Mouse (Mus musculus): ENCODE measurements at regions not wholly inside any gene's neighbourhood (a gene's known extent, or its start where the extent isn't known, plus 50 kb on each side); places are given as distances from the start of the nearest gene placed in this dataset.
A peak's percentile ranks its signal among the peaks of the same experiment; 100 is the strongest.

DNA sequence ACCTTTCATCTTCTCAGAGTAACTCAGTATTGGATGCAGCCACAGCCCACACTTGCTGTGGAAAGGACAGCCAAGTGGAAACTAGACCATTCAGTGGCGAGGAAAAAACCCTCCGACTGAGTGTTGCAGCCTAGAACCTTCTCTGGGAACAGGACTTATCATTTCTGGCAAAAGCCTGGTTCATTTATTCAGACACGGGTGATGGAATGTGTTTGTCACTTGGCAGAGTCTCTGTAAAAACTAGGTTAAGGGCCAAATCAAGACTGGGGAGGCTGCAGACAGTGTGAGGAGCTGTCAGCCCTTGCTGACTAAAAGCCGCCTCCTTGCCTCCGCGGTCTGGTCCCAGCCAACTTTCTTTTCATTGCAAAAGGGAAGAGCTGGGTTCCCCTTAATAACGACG, 212.3 kb upstream of the Pgrmc2 start:
- peak; percentile 55 for DNase-seq

- DNase-seq: no peak
These were observed 207.9 kb upstream of the Pgrmc2 start for GRCm38 (mm10) chr3:41290535-41291307.

DNA sequence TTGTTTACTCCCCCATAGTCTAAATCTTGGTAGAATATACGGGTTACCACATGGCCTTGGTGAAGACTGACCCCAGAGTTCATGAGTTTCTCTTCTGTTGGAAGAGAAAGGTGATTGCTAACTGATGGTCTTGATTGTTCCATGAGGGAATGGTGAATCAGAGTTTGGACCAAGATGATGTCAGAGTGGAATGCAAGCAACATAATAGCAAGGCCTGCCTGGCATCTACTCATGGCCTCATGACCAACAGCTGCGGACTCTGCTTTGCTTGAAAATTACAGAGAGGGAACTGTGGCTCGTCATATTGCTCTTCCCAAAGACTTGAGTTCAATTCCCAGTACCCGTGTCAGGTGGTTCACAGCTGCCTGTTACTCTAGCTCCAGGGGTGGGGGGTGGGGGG, 205.9 kb upstream of the Pgrmc2 start:
- no peak for DNase-seq

DNA sequence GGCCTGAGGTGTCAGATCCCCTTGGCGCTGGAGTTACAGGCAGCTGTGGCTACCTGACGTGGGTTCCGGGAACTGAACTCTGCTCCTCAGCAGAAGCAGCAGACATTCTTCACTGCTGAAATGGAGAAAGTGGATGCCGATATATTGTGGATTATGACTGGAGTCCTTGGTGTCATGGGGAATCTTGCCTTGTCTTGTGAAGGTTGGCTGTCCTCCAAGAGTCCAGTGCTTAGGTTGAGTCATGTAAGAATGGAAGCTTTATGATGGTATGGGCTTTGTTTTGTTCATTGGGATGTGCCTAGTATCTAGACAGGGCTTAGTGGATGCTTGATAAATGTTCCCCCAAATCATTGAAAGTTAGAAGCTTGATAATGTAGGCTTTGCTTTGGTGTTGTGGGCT, 205.2 kb upstream of the Pgrmc2 start:
- DNase-seq: no peak

DNA sequence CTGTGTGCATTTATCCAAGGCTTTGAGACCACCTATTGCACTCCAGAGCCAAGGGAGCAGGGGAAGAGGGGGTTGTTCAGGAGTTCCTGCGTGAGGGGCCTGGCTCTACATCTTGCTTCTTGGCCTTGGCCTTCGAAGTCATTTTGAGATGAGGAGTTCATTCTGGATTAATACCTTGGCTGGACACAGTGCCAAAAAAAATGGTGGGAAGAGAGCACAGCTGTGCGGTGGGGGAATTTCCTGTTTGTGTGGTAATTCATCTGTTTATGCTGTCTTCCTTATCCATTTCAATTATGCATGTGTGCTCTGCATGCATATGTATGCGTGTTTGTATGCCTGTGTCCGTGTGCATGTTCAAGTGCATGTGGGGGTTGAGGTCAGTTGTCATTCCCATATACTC, 202.5 kb upstream of the Pgrmc2 start:
- DNase-seq: peak; percentile 12

GRCm38 (mm10) chr3:41284897-41285296, 202.1 kb upstream of the Pgrmc2 start:
- DNase-seq: peak; percentile 74

GRCm38 (mm10) chr3:41282431-41283037, 199.7 kb upstream of the Pgrmc2 start:
- no peak for DNase-seq

DNA sequence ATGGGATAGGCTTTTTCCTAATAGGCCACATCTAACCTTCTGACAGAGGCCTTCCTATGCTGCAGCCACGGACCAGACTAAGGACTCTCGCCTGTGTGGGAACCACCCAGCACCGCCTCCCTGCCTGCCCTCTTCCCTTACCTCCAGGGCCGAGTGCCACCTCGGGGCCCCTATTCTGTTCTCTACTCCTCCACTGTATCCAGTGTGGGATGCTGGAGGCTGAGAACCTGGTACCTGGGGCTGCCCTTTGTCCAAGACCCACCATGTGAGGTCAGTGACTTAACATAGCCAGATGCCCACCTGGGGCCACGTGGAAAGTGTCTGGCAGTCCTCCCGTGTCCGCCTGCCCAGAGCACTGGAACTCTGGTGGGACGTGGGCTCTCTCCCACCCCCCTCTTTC, 193.2 kb upstream of the Pgrmc2 start:
- DNase-seq: no peak

GRCm38 (mm10) chr3:41268516-41268915, 185.7 kb upstream of the Pgrmc2 start:
- DNase-seq: no peak

GRCm38 (mm10) chr3:41266216-41266615, 183.4 kb upstream of the Pgrmc2 start:
- DNase-seq: no peak

- DNase-seq: no peak
These were observed 182.6 kb upstream of the Pgrmc2 start for GRCm38 (mm10) chr3:41265399-41265798.

DNA sequence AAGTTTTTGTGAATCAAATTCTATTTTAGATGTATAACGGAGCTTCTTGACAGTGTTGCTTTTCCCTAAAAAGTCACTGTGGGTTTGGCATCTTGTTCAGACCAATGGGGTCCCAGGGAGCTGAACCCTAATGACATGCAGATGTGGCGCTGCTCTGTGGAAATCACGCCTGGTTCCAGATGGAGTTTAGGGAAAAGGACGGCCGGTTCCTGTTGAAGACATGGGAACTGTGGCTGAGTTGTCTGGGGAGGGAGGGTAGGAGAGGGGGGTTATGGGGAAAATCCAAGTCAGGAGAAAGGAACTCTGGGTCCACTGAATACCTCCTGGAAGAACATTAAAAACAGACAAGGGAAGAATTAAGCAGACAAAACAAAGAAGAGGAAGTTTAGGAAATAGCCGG, 175.4 kb upstream of the Pgrmc2 start:
- DNase-seq: no peak

GRCm38 (mm10) chr3:41244960-41245359, 162.1 kb upstream of the Pgrmc2 start:
- DNase-seq: no peak

DNA sequence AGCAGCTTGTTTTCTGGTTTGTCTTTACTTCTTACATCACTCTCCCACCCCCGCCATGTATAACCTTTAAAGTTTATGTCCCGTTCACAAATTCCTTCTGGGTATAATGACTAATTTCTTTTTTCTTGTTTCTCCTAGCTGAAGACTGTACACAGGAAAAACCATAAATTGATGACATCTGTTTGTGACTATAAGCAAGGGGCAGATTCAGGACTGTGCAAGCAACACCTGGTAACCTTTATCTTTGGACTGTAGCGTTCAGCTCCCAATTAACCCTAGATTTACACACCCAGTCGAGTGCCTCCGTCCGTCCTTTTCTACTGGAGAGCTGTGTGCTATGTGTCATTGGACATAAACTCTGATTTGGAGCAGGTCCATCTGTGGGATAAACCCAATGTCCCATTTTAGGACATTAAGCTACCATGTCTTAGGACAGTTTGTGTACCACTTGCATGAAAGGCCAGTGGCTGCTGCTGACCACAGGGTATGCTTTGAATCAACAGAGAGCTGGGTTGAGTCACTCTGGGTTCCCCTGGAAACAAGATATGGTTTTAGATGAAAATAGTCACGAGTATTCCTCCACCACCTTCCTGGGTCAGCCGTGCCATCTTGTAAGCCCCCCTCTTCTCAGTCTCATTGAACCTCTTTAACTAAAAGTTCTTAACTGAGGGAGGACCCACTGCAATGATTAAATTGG, 159.2 kb upstream of the Pgrmc2 start:
- no peak for DNase-seq

DNA sequence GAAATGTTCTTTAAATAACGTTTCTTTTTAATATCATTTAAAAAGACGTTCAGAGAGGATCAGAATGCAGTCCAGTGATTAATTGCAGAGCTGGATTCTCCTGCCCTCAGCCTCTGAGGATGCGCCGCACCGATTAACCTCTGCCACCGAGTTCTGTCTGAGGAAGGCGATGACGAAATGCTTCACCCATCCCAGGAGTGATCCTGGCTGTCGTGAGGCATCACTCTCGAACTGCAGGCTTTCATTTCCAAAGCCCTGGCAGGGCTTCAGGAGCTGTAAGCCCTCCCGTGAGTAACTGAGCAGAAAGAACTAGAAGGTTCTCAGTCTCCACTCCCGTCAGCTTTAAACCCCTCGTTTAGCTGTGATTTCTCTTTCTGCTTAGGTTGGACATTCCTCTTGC, 157.0 kb upstream of the Pgrmc2 start:
- peak; percentile 45 for DNase-seq

DNA sequence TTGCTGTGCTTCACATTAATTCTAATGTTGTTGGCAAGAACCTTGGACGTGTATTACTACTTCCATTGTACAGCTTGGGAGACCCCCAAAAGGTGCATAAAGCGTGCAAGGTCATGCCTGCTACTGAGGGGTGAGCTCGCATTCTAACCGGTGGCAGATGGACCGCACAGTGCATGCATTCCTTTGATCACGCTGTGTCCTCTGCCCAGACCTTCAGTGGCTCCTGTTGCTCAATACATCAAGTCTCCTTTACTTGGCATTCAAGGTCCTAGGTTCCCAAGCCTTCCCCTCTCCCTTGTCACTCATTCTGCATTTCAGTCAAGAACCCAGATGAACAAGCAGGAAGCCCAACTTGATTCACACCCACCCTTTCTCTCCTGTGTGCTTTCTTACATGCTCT, 156.4 kb upstream of the Pgrmc2 start:
- DNase-seq: peak; percentile 42

- no peak for DNase-seq
These were observed 155.2 kb upstream of the Pgrmc2 start for GRCm38 (mm10) chr3:41238046-41238445.

GRCm38 (mm10) chr3:41235610-41236009, 152.8 kb upstream of the Pgrmc2 start:
- no peak for DNase-seq

DNA sequence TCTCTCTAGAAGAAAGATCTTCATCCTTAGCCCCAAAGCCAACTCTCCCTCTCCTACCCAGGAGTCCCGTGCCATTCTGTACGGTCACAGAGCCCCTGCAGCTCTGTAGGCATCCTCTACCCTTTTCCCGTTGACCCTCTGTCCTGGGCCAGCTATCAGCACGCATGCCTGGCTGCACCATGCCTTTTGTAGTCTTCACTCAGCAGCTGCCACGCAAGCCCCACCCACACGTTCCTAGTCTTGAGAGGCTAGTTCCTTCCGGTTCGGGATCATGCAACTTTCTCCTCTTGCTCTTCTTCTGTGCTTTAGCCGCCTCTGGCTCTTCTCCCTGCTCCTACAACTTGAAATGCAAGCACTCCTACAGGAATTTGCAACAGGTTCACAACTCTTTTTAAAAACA, 152.1 kb upstream of the Pgrmc2 start:
- no peak for DNase-seq

DNA sequence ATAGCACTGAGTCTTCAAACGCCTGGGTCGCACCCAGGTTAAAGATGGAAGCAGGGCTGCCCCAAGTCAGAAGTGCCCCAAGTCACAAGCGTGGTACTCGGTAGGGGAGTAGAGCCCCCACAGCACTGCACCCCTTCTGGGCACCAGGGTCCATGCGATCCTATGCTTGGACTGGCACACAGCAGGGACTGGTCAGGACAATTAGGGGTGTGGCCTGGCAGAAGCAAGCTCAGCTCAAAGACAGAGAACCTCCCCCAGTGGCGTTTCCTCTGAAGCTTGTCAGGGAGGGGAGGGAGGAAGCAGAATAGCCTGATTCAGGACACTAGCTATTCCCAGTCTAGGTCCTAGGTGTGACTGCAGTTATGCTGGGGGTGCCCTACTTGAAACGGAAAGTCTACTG, 151.3 kb upstream of the Pgrmc2 start:
- peak; percentile 24 for DNase-seq

DNA sequence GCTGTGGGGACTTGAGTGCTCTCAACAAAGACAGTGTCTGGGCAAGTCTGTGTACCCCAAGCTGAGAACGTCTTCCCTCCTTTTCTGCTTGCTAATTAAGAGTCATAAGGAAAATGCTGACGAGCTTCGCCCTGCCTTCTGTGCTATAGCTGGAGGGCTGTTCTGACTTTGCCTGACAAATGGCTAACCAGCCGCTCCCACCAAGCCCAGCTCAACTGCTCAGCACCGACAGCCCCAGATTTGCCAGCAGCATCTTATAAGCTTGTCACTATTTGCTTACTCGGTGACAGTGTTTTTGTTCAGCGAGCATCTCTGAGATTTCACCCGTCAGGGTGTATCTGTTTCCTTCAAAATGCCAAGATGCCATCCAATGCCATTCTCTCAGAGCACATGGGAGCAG, 150.6 kb upstream of the Pgrmc2 start:
- no peak for DNase-seq

GRCm38 (mm10) chr3:41230961-41231377, 148.1 kb upstream of the Pgrmc2 start:
- no peak for DNase-seq

DNA sequence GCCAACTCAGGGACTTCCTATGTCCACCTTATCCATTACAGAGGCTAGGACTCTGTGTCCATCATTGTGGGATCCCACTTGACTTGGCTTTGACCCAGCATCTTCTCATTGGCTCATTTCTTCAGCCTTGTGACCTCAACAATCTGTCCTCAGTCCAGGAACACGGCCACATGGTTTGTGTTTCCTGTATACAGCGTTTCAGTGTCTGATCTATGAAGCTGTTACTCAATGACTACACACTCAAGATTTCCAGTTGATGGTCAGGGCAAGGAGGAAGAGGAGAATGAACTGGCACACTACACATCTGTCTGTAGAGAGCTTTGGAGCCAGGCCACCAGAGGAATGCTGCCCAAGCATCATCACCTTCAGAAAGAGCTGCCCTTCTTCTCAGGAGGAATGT, 146.6 kb upstream of the Pgrmc2 start:
- no peak for DNase-seq

DNA sequence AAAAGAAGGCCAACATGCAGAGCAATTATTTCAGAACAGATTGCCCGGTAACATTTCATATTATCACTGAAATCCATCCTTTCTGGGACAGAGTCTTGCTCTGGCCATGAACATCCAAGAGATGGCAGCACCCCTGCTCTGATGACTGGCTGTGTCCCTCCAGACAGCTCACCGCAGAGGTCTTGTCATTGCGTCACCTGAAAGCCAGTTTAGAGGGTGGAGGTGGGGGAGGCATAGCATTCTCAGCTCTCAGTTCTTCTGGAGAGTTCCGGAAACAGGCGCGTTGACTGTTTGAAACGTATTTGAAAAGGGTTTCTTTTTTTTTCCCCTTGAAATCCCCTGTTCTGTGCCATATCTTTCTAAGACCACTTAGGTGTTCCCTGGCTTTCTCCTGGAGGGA, 145.7 kb upstream of the Pgrmc2 start:
- peak; percentile 78 for DNase-seq
